Mouse (Mus musculus): ENCODE results near the gene Apbb2. TPM values are rescaled to one million over a fixed set of nuclear protein-coding genes. Genes with fewer than 3 reads are reported as not detected.

Gene Apbb2
- polyA plus RNA-seq, 1 experiment from 2014 or later, result 30.9 TPM

GRCm38 (mm10) chr5:66583019-66583406 lies 35.6 kb downstream of the Apbb2 start:
- Histone ChIP-seq H3K4me3 (ENCODE audit: control insufficient read depth in 1 of 2, insufficient read depth in 1 of 2, low read depth in 1 of 2, low read length in 2 of 2) (no peak overlapping the region), H3K27me3 (ENCODE audit: control insufficient read depth, insufficient read depth, low read length) (no peaks in the 10 kb centered on the region), H3K4me2 (ENCODE audit: low read length) (no peak overlapping the region), H3K9me3 (ENCODE audit: control insufficient read depth, low read length) (no peaks in the 10 kb centered on the region; the same call in 1 of the 2 replicates), H3K36me3 (ENCODE audit: control insufficient read depth, insufficient read depth, low read length) (no peaks in the 10 kb centered on the region), H3K9ac (ENCODE audit: low read length) (no peak overlapping the region), H3K27ac (replicated peaks in 1 of 2; ENCODE audit: control insufficient read depth in 1 of 2, insufficient read depth in 1 of 2, low read depth in 2 of 2, low read length in 2 of 2) (no peak overlapping the region), H3K4me1 (ENCODE audit: control insufficient read depth in 2 of 2, insufficient read depth in 2 of 2, low read length in 2 of 2) (peaks cover 5 to 34% of the 10 kb centered on the region in 2 experiments)
- ATAC-seq (ENCODE audit: insufficient number of reproducible peaks, insufficient read depth, low FRiP score, low read depth), result no peak
- WGBS, result 64% methylated on average over 4 of the region's 4 CpGs

DNA sequence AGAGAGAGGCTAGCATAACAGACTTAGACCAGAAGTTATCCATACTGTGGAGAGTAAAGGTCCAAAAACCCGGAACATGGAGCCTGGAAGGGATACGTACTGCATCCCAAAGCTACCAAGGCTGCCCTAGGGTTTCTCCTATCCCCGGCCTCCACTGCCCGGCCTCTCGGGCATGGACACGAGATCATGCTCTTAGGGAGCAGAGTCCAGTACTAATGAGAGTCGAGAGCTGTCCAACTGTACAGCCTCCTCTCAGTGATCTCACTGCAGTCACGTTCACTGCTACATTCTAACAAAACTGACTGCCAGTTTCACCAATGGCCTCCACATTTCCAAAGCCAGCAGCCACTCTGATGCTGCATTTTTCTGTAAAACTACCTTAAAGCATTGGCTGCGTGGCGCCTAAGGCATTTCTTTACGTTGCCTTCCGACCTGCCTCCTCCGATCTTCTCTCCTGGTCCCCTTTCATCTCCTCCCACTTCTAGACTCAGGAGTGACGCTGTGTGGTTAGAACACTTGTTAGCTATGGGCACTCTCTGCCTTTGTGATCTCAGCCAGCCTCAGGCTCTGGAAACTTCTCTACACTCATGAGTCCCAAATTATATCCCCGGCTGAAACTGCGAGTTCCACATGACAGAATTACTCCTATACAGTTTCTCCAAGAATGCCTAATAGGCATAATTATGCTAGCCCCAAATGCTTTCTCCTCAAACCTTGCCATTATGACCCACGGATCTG lies 36.1 kb downstream of the Apbb2 start:
- Histone ChIP-seq H3K4me2 (ENCODE audit: low read length) (no peak overlapping the region), H3K9me3 (ENCODE audit: control insufficient read depth, low read length) (no peaks in the 10 kb centered on the region; the same call in 1 of the 2 replicates), H3K27ac (replicated peaks in 1 of 2; ENCODE audit: control insufficient read depth in 1 of 2, insufficient read depth in 1 of 2, low read depth in 2 of 2, low read length in 2 of 2) (no peak overlapping the region), H3K36me3 (ENCODE audit: control insufficient read depth, insufficient read depth, low read length) (no peaks in the 10 kb centered on the region), H3K9ac (ENCODE audit: low read length) (no peak overlapping the region), H3K27me3 (ENCODE audit: control insufficient read depth, insufficient read depth, low read length) (no peaks in the 10 kb centered on the region), H3K4me3 (ENCODE audit: control insufficient read depth in 1 of 2, insufficient read depth in 1 of 2, low read depth in 1 of 2, low read length in 2 of 2) (no peak overlapping the region), H3K4me1 (ENCODE audit: control insufficient read depth in 2 of 2, insufficient read depth in 2 of 2, low read length in 2 of 2) (peaks cover 5 to 36% of the 10 kb centered on the region in 2 experiments)
- ATAC-seq (ENCODE audit: insufficient number of reproducible peaks, insufficient read depth, low FRiP score, low read depth), result no peak
- 81% methylated on average over 17 of the region's 17 CpGs for WGBS

DNA sequence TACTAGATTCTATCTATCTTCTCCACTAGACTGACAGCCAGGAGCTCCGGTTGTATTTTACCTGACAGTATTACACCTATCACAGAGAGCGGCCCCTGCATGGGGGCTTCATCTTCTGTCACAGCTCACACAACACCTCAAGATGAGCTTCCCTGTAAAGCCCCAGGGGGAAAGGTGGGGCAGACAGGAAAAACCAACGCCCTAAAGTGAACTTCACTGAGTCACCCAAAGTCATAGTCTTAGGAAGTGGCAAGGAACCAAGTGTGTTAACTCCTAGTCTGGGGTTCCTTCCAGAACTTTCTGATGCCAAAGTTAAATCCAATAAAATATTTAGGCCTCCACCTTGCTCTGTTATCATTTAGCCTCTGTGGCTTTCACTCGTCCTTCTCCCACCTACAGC lies 39.5 kb downstream of the Apbb2 start:
- peaks cover 8 to 28% of the 10 kb centered on the region in 2 experiments for H3K4me1 ChIP-seq (ENCODE audit: control insufficient read depth in 2 of 2, insufficient read depth in 2 of 2, low read length in 2 of 2)
- H3K9me3 ChIP-seq (ENCODE audit: control insufficient read depth, low read length), result no peaks in the 10 kb centered on the region
- H3K36me3 ChIP-seq (ENCODE audit: control insufficient read depth, insufficient read depth, low read length), result no peaks in the 10 kb centered on the region
- no peak overlapping the region for H3K4me2 ChIP-seq (ENCODE audit: low read length)
- no peak for ATAC-seq (ENCODE audit: insufficient number of reproducible peaks, insufficient read depth, low FRiP score, low read depth)
- no peak overlapping the region for H3K27ac ChIP-seq (replicated peaks in 1 of 2; ENCODE audit: control insufficient read depth in 1 of 2, insufficient read depth in 1 of 2, low read depth in 2 of 2, low read length in 2 of 2)
- H3K9ac ChIP-seq (ENCODE audit: low read length), result no peak overlapping the region
- WGBS, result 55% methylated on average over 4 of the region's 4 CpGs
- no peaks in the 10 kb centered on the region for H3K27me3 ChIP-seq (ENCODE audit: control insufficient read depth, insufficient read depth, low read length)
- no peak overlapping the region for H3K4me3 ChIP-seq (ENCODE audit: control insufficient read depth in 1 of 2, insufficient read depth in 1 of 2, low read depth in 1 of 2, low read length in 2 of 2)

DNA sequence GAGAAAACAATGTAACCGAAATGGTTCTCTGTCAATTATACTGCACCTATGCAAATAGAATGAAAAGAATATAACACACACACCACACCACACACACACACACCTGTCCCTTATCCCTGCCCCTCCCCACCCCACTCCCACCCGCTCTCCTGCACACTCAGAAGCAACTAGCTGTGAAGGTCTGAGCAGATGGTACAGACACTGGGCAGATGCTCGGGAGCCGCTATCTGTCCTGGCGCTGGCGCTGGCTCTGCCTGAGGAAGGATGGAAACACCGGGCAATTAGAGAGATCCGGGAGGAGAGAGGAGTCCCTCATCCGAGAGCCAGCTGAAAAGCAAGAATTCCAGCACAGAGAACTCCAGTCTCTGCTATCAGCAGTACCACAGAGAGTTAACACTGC lies 42.3 kb downstream of the Apbb2 start:
- Histone ChIP-seq H3K4me2 (ENCODE audit: low read length) (no peak overlapping the region), H3K27ac (replicated peaks in 1 of 2; ENCODE audit: control insufficient read depth in 1 of 2, insufficient read depth in 1 of 2, low read depth in 2 of 2, low read length in 2 of 2) (no peak overlapping the region), H3K9ac (ENCODE audit: low read length) (no peak overlapping the region), H3K36me3 (ENCODE audit: control insufficient read depth, insufficient read depth, low read length) (no peaks in the 10 kb centered on the region), H3K4me3 (ENCODE audit: control insufficient read depth in 1 of 2, insufficient read depth in 1 of 2, low read depth in 1 of 2, low read length in 2 of 2) (no peak overlapping the region), H3K9me3 (ENCODE audit: control insufficient read depth, low read length) (no peaks in the 10 kb centered on the region), H3K4me1 (ENCODE audit: control insufficient read depth in 2 of 2, insufficient read depth in 2 of 2, low read length in 2 of 2) (peaks cover 12 to 37% of the 10 kb centered on the region in 2 experiments), H3K27me3 (ENCODE audit: control insufficient read depth, insufficient read depth, low read length) (no peaks in the 10 kb centered on the region)
- WGBS, result 52% methylated on average over 9 of the region's 9 CpGs
- ATAC-seq (ENCODE audit: insufficient number of reproducible peaks, insufficient read depth, low FRiP score, low read depth), result no peak

DNA sequence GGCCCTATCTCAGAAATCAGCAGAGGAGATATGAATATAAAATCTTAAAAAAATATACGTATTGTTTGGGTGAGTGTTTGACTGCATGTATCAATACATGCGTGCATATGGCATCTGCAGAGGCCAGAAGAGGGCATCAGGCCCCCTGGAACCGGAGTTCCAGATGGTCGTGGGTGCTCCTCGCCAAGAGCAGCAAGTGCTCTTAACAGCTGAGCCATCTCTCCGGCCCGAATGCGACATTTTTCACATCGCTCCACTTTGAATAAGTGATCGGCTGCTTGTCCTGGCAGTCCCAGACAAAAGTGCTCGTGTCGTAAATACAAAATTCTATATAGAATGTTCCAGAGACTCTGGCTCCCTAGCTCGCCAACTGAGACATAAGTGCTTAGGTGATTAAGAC lies 43.4 kb downstream of the Apbb2 start:
- Histone ChIP-seq H3K9me3 (ENCODE audit: control insufficient read depth, low read length) (no peaks in the 10 kb centered on the region), H3K4me3 (ENCODE audit: control insufficient read depth in 1 of 2, insufficient read depth in 1 of 2, low read depth in 1 of 2, low read length in 2 of 2) (no peak overlapping the region), H3K9ac (ENCODE audit: low read length) (no peak overlapping the region), H3K27me3 (ENCODE audit: control insufficient read depth, insufficient read depth, low read length) (no peaks in the 10 kb centered on the region), H3K27ac (replicated peaks in 1 of 2; ENCODE audit: control insufficient read depth in 1 of 2, insufficient read depth in 1 of 2, low read depth in 2 of 2, low read length in 2 of 2) (no peak overlapping the region), H3K36me3 (ENCODE audit: control insufficient read depth, insufficient read depth, low read length) (no peaks in the 10 kb centered on the region), H3K4me2 (ENCODE audit: low read length) (no peak overlapping the region), H3K4me1 (ENCODE audit: control insufficient read depth in 2 of 2, insufficient read depth in 2 of 2, low read length in 2 of 2) (peaks cover 12 to 37% of the 10 kb centered on the region in 2 experiments)
- WGBS, result 88% methylated on average over 13 of the region's 13 CpGs
- ATAC-seq (ENCODE audit: insufficient number of reproducible peaks, insufficient read depth, low FRiP score, low read depth), result no peak

- H3K9ac ChIP-seq (ENCODE audit: low read length), result no peak overlapping the region
- H3K27me3 ChIP-seq (ENCODE audit: control insufficient read depth, insufficient read depth, low read length), result no peaks in the 10 kb centered on the region
- ATAC-seq (ENCODE audit: insufficient number of reproducible peaks, insufficient read depth, low FRiP score, low read depth), result no peak
- WGBS, result 63% methylated on average over 4 of the region's 4 CpGs
- H3K9me3 ChIP-seq (ENCODE audit: control insufficient read depth, low read length), result no peaks in the 10 kb centered on the region
- H3K36me3 ChIP-seq (ENCODE audit: control insufficient read depth, insufficient read depth, low read length), result no peaks in the 10 kb centered on the region
- no peak overlapping the region for H3K4me3 ChIP-seq (ENCODE audit: control insufficient read depth in 1 of 2, insufficient read depth in 1 of 2, low read depth in 1 of 2, low read length in 2 of 2)
- H3K27ac ChIP-seq (replicated peaks in 1 of 2; ENCODE audit: control insufficient read depth in 1 of 2, insufficient read depth in 1 of 2, low read depth in 2 of 2, low read length in 2 of 2), result no peak overlapping the region
- peaks cover 16 to 44% of the 10 kb centered on the region in 2 experiments for H3K4me1 ChIP-seq (ENCODE audit: control insufficient read depth in 2 of 2, insufficient read depth in 2 of 2, low read length in 2 of 2)
- H3K4me2 ChIP-seq (ENCODE audit: low read length), result no peak overlapping the region
These were observed 45.3 kb downstream of the Apbb2 start for GRCm38 (mm10) chr5:66573266-66573665.

DNA sequence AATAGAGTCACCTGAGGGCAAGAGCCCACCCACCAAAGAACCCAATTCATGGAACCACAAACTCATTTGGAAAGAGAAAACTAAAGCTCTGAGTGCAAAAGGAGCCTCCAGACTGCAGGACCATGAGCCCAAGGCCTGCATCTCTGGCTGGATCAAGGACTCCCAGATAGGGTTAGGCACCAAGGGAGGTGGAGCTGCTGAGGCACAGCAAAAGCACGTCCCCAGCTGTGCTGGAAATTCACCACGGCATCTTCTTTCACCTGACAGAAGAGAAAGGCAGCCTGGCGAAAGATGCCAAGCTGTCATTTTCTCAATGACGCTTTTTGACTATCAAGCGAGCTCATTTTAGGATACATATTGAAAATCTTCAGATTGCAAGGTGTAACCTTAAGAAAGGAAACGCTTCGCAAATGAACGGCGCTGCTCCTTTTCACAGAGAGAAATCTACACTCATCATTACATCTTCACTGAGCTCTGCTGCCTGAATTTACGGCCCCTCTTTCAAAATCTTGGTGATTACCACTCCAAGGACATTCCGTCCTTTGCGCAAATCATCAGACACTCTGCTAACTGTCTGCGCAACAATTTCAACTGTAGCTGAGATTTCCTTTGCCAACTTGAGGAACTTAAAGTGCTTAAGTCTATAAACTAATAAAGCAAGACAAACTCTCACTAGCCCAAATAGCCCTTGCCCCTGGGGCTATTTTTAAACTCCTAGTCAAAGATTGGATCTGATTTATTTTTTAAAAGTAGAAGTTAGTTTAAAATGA lies 46.3 kb downstream of the Apbb2 start:
- no peak overlapping the region for H3K9ac ChIP-seq (ENCODE audit: low read length)
- H3K4me2 ChIP-seq (ENCODE audit: low read length), result no peak overlapping the region
- 70% methylated on average over 13 of the region's 13 CpGs for WGBS
- H3K9me3 ChIP-seq (ENCODE audit: control insufficient read depth, low read length), result no peaks in the 10 kb centered on the region
- no peaks in the 10 kb centered on the region for H3K27me3 ChIP-seq (ENCODE audit: control insufficient read depth, insufficient read depth, low read length)
- H3K27ac ChIP-seq (replicated peaks in 1 of 2; ENCODE audit: control insufficient read depth in 1 of 2, insufficient read depth in 1 of 2, low read depth in 2 of 2, low read length in 2 of 2), result peak overlapping the region in 1 of 2 experiments; percentile 3; a peak in 1 of 4 replicates
- H3K4me3 ChIP-seq (ENCODE audit: control insufficient read depth in 1 of 2, insufficient read depth in 1 of 2, low read depth in 1 of 2, low read length in 2 of 2), result no peak overlapping the region
- no peak for ATAC-seq (ENCODE audit: insufficient number of reproducible peaks, insufficient read depth, low FRiP score, low read depth)
- H3K36me3 ChIP-seq (ENCODE audit: control insufficient read depth, insufficient read depth, low read length), result no peaks in the 10 kb centered on the region
- H3K4me1 ChIP-seq (ENCODE audit: control insufficient read depth in 2 of 2, insufficient read depth in 2 of 2, low read length in 2 of 2), result peaks cover 20 to 43% of the 10 kb centered on the region in 2 experiments

Data from heart, embryonic 14.5 days (tissue).